Mouse (Mus musculus) megakaryocyte, embryonic 14.5 days (primary cell): ENCODE data around the gene C130074G19Rik.

Experiments
- FLI1 ChIP-seq: IDR thresholded peaks from 2 replicates; pipeline ENCODE4 v1.6.1; 2012; ENCODE audit warnings: low read length, inconsistent platforms, mixed read lengths
- GATA1 ChIP-seq: IDR thresholded peaks from 3 replicates; pipeline ENCODE4 v1.6.1; 2012; ENCODE audit warnings: mixed read lengths, low read length, inconsistent platforms, borderline replicate concordance

DNA sequence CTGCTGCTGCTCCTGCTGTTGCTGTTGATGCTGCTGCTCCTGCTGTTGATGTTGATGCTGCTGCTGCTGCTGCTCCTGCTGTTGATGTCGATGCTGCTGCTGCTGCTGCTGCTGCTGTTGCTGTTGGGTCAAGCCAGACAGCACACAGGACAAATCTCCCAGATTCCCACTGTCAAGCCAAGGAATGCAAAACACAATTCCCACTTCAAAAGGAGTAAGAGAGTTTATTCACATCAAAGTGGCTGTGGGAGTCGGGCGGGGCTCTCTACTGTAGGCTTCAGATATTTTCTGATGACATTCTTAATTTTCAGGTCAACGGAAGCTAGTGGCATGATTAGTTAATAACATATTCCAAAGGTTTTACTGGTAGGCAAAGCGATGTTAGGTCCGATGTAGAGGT is 20.4 kb downstream of the C130074G19Rik start:
- TF ChIP-seq GATA1 (no peak), FLI1 (no peak)
